Mouse (Mus musculus): ENCODE data around the gene Sos1.

GRCm38 (mm10) chr17:80347234-80347633, 133.0 kb downstream of the Sos1 start:
- TF ChIP-seq CTCF (conservative IDR thresholded peaks at IDR 0.05 in 1 of 2, IDR thresholded peaks at IDR 0.05 in 1 of 2; ENCODE audit: low read depth in 2 of 2, low read length in 2 of 2), result no peak
- TF ChIP-seq CHD2 (IDR thresholded peaks at IDR 0.05; ENCODE audit: low read length), result no peak

Data from CH12.LX (cell line).